Mouse (Mus musculus) stomach, adult 2 months (tissue): ENCODE data around the gene 4930524J08Rik. TPM values are rescaled to one million over a fixed set of nuclear protein-coding genes. Genes with fewer than 3 reads are reported as not detected.

Experiments used
- polyA plus RNA-seq: library from polyadenylated mRNA; depleted of rRNA; stranded (reverse); fragments of >200 nt; gene quantifications from 2 replicates; pipeline ENCODE4 v1.2.3, GENCODE M21; 2012; rRNA removed

4930524J08Rik gene
- polyA plus RNA-seq: 2.6 and 4.3 TPM in 2 replicates

DNA sequence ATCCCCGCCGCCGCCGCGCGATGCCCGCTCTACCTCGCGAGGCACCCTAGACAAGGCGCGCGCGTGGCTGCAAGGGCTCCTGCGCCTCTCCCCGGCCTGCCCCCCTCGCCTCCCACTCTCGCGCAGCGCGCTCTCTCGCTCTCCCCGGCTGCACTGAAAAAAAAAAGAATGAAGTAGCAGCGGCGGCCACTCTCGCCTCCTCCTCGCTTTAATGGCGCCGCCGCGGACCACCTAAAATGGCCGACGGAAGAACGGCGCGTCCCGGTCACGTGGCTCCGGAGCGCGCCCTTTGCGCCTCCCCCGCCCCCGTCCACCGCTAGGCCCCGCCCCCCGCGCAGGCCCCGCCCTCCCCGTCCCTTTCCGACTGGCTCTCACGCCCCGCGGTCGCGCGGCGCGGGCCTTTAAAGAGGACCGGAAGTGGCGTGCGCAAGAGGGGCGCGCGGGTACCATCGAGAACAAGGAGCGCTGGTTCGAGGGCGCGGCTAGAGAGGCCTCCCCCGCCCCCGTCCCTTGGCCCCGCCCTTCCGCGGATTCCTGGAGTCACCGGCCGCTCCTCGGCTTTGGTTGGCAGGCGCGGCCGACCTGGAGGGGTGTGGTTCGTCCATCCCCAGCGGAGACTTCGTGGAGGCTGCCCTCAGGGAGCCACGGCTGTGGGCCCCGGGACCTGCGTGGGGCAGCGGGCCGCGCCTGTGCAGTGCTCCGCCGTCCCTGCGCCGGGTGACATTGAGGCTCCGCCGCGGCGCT lies at the start of gene 4930524J08Rik, which contains the start of gene Hnrnpd:
Gene 4930524J08Rik (plus strand): TSS at position 363 of the 744 bp plus-strand sequence.
Gene Hnrnpd (minus strand): TSS at position 240 of the 744 bp plus-strand sequence.

Other genes starting within 250 kb of the 4930524J08Rik start
- gene Rasgef1b, start 250.0 kb upstream of the 4930524J08Rik start, polyA plus RNA-seq: 6.3 and 6.7 TPM in 2 replicates
- 0.54 TPM in 1 of 2 replicates, not detected in the other for gene Vamp9, start 72.8 kb upstream of the 4930524J08Rik start, polyA plus RNA-seq
- 19.3 and 29.6 TPM in 2 replicates for gene Hnrnpd, start 123 bp upstream of the 4930524J08Rik start, polyA plus RNA-seq
- 18.4 and 27.9 TPM in 2 replicates for gene Hnrnpdl, start 60.6 kb downstream of the 4930524J08Rik start, polyA plus RNA-seq
- gene Enoph1, start 60.9 kb downstream of the 4930524J08Rik start, polyA plus RNA-seq: 13.3 and 18.6 TPM in 2 replicates
- 0.05 and 0.29 TPM in 2 replicates for gene Tmem150c, start 180.7 kb downstream of the 4930524J08Rik start, polyA plus RNA-seq